Mouse (Mus musculus) forebrain, embryonic 13.5 days (tissue): ENCODE data around the gene Atp6ap1. TPM values are rescaled to one million over a fixed set of nuclear protein-coding genes. Genes with fewer than 3 reads are reported as not detected.
A peak's percentile ranks its signal among the peaks of the same experiment; 100 is the strongest.

Source experiments
- ATAC-seq: fragments of 200-750 bp; cut with Nextera tagmentation; 2 replicates; pipeline ENCODE4 v1.8.0; 2017
- H3K27ac ChIP-seq: fragments of 300-500 bp; sonication (generic); 2 replicates; pipeline ENCODE4 v1.5.1; 2015; ENCODE audit warnings: inconsistent platforms, mild to moderate bottlenecking, moderate library complexity
- H3K27me3 ChIP-seq: fragments of 300-500 bp; sonication (generic); 2 replicates; pipeline ENCODE4 v1.6.1; 2015; ENCODE audit warnings: mild to moderate bottlenecking, inconsistent platforms
- H3K36me3 ChIP-seq: fragments of 300-500 bp; sonication (generic); 2 replicates; pipeline ENCODE4 v1.6.1; 2015; ENCODE audit warnings: mild to moderate bottlenecking, inconsistent platforms; ENCODE audit not compliant: poor library complexity, severe bottlenecking
- H3K4me1 ChIP-seq: fragments of 300-500 bp; sonication (generic); 2 replicates; pipeline ENCODE4 v1.6.1; 2015; ENCODE audit warnings: inconsistent platforms
- H3K4me2 ChIP-seq: fragments of 300-500 bp; sonication (generic); 2 replicates; pipeline ENCODE4 v1.6.1; 2015; ENCODE audit warnings: inconsistent platforms, mild to moderate bottlenecking, moderate library complexity
- H3K4me3 ChIP-seq: fragments of 300-500 bp; sonication (generic); 2 replicates; pipeline ENCODE4 v1.5.1; 2015; ENCODE audit warnings: mild to moderate bottlenecking, inconsistent platforms
- H3K9ac ChIP-seq: fragments of 300-500 bp; sonication (generic); 2 replicates; pipeline ENCODE4 v1.6.1; 2015; ENCODE audit warnings: mild to moderate bottlenecking, inconsistent platforms
- H3K9me3 ChIP-seq: fragments of 300-500 bp; sonication (generic); replicated peaks from 2 replicates; pipeline ENCODE4 v1.6.1; 2016; ENCODE audit warnings: inconsistent platforms
- WGBS: fragments of 180-500 bp; shearing (Covaris S2); methylation state at CpG from one replicate; pipeline ENCODE4 v1.1.7; 2015; 5-methylcytosine and 5-hydroxymethylcytosine counted together
- polyA plus RNA-seq: library from polyadenylated mRNA; unstranded; fragments of >200 nt; fragmentation: Nextera tagmentation; extraction: Ambion mirVana; gene quantifications from 2 replicates; pipeline ENCODE4 v1.2.1, GENCODE M21; 2015

The Atp6ap1 gene
- polyA plus RNA-seq = 125 and 138 TPM in 2 replicates

DNA sequence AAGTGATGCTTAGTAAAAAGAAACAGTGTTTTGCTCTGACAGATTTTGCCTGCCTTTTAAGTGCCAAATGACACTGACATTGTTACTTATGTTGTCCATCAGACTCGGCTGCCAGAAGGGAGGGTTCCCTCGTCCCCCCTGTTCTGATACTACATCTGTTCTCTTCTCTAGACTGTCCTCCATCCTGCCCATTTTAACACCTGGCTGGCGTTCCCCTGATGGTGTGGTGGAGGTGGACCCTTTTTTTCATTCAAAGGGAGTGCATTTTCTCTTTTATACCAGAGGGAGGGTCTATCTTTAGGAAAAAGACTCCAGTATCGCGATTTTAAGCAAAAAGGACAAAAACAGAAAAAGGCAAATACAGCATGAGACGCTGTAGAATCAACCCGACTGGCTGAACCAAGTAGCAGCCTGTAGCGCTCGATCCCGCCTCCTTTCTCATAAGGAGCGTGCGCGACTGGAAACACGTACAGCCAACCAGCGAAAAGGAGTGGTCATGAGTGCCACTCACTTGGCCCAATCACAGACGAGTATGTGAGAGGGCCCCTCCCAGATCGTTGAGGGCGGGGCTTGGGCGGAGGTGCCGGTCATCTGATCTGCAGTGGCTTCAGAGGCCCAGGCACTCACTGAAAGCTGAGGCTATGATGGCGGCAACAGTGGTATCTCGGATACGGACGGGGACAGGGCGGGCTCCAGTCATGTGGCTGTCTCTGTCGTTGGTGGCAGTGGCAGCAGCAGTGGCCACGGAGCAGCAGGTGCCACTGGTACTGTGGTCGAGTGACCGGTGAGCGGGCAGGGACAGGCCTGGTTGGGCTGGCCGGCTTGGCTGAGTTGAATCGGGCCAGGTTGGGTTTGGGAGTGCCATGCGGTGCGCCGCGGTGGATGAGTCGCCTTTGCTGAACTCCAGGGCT lies at the start of gene Atp6ap1:
Atp6ap1 (plus strand) TSS at position 560 of the 911 bp plus-strand sequence.
- H3K27ac ChIP-seq = peak within 1 kb of the TSS; percentile 54
- peak within 1 kb of the TSS; percentile 81 for H3K9ac ChIP-seq
- H3K4me1 ChIP-seq = peaks cover 8% of the 10 kb centered on the region; the same call in 1 of the 2 replicates
- peak within 1 kb of the TSS; percentile 71 for H3K4me2 ChIP-seq
- no peaks in the 10 kb centered on the region for H3K9me3 ChIP-seq
- peaks cover 22% of the 10 kb centered on the region for H3K36me3 ChIP-seq
- ATAC-seq = peak; percentile 99
- WGBS = 16% methylated on average over 36 of the region's 37 CpGs
- peak within 1 kb of the TSS; percentile 65 for H3K4me3 ChIP-seq
- H3K27me3 ChIP-seq = no peaks in the 10 kb centered on the region

DNA sequence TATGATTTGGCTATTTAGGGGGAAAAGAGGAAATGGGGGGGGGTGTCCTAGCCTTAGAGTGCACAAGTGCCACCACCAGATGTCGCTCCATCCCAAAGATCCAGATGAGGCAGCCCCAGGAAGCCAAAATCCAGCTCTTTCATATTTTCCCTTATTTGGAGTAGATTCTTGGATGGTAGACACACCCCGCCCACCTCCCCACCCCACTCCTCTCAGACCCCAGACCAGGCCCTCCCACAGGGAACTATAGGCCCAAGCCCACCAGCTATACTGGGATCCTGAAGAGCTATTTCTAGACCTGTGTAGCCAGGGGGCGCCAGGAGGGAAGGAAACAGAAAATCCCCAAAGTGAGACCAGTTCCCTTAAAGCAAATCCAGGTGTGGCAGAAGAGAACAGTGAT lies 48.2 kb upstream of the Atp6ap1 start:
- 15% methylated on average over 3 of the region's 3 CpGs for WGBS
- peak overlapping the region; percentile 64 for H3K4me2 ChIP-seq
- ATAC-seq = no peak

DNA sequence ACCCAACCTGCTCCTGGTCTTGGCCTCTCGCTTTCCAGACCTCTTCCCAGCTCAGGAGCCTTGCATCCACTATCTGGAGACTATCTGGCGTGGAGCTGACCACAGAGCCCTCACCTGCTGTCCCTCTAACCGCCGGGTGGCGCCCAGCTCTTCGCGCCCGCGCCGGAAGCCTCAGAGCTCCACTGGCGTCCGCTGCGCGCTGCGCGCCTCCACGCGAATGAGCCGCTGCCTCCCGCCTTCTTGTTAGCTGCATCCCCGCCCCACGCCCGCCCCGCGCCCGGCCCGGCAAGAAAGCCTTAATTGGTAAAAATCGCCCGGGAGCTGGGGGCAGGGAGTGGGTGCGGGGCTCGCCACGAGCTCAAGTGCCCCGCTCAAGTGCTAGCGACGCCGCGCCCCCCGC lies 47.3 kb upstream of the Atp6ap1 start, which contains the start of gene Flna:
Flna (minus strand) TSS at position 206 of the 400 bp plus-strand sequence.
- H3K36me3 ChIP-seq = no peaks in the 10 kb centered on the region
- no peak for ATAC-seq
- 17% methylated on average over 38 of the region's 38 CpGs for WGBS
- peaks cover 7% of the 10 kb centered on the region; the same call in 1 of the 2 replicates for H3K4me1 ChIP-seq
- peak within 1 kb of the TSS; percentile 43 for H3K4me3 ChIP-seq
- no peaks in the 10 kb centered on the region for H3K27me3 ChIP-seq
- peak within 1 kb of the TSS; percentile 68 for H3K9ac ChIP-seq
- H3K9me3 ChIP-seq = no peaks in the 10 kb centered on the region
- peak within 1 kb of the TSS; percentile 64 for H3K4me2 ChIP-seq
- H3K27ac ChIP-seq = no peak within 1 kb of the TSS

More for the DNA sequence above, 48.2 kb upstream of the Atp6ap1 start:
- Histone ChIP-seq H3K9me3 (no peaks in the 10 kb centered on the region), H3K4me1 (peaks cover 14% of the 10 kb centered on the region), H3K27ac (no peak overlapping the region), H3K27me3 (no peaks in the 10 kb centered on the region), H3K36me3 (no peaks in the 10 kb centered on the region), H3K9ac (no peak overlapping the region), H3K4me3 (no peak overlapping the region)

DNA sequence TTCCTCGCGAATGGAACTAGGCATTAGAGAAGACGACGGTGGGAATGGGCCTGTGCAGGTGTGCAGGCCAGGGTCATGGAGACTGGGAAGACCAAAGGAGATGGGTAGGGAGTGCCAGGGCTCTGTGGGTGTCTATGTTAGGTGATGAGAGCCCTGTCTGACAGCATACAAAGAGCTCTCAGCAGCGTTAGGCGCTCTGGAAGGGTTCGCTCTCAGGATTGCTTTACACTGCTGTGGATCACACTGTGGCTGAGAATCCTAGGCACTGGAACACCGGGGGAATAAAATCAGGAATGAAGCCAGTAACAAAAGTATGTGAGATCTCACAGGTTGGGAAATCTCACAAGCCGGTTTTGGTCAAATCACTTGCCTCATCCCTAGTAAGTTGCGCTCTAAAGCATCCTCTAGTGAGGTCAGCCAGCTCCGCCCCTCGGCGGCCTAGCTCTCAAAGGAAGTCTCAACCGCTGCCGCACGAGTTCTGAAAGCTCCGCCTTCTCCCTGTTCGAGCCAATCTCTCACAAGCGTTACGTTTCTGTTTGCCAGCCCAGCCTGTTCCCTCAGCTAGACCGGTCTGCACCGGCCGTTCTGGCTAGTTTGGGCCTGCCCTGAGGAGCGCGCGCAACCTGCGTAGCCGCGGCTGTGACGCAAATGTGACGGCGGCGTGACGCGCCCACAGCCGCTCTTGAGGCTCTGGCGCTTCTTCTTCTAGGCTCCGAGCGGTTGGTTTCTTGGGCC lies 42.6 kb upstream of the Atp6ap1 start, which contains the start of gene Emd:
Emd (plus strand) TSS at position 535 of the 735 bp plus-strand sequence.
- ATAC-seq = peak; percentile 97
- WGBS = 27% methylated on average over 39 of the region's 39 CpGs
- peaks cover 7% of the 10 kb centered on the region; the same call in 1 of the 2 replicates for H3K36me3 ChIP-seq
- peak within 1 kb of the TSS; percentile 56 for H3K4me3 ChIP-seq
- H3K9me3 ChIP-seq = no peaks in the 10 kb centered on the region
- no peaks in the 10 kb centered on the region for H3K27me3 ChIP-seq
- H3K9ac ChIP-seq = peak within 1 kb of the TSS; percentile 74
- peak within 1 kb of the TSS; percentile 88 for H3K27ac ChIP-seq
- peaks cover 8% of the 10 kb centered on the region for H3K4me1 ChIP-seq
- H3K4me2 ChIP-seq = peak within 1 kb of the TSS; percentile 67

DNA sequence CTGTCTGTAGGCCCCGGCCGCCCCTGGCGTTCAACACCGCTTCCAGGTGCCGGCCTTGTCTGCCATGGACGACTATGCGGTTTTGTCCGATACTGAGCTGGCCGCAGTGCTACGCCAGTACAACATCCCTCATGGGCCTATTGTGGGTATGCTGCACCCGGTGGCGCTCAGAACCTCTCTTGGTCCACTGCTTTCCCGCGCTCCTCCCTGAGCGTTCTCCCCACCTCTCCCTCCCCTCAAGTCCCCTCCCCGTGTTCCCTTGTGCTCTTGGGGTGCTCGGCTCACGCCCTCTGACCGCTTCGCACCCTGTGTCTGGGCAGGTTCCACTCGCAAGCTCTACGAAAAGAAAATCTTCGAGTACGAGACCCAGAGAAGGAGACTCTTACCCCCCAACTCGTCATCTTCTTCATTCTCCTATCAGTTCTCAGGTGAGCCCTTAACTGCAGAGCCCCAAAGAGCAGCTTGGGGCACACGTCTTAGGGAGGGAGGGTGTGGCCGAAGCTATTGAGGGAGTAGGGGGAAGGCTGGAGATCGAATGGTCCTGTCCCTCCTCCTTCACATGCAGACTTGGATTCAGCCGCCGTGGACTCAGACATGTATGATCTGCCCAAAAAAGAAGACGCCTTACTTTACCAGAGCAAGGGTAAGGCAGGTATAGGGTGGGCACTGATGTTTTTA lies 41.9 kb upstream of the Atp6ap1 start:
- H3K4me3 ChIP-seq = peak overlapping the region; percentile 56
- 15% methylated on average over 24 of the region's 31 CpGs for WGBS
- H3K9ac ChIP-seq = peak overlapping the region; percentile 74
- H3K36me3 ChIP-seq = peaks cover 7% of the 10 kb centered on the region; the same call in 1 of the 2 replicates
- peak overlapping the region; percentile 67 for H3K4me2 ChIP-seq
- no peaks in the 10 kb centered on the region for H3K9me3 ChIP-seq
- peak overlapping the region; percentile 88 for H3K27ac ChIP-seq
- no peaks in the 10 kb centered on the region for H3K27me3 ChIP-seq
- peak; percentile 67 for ATAC-seq
- H3K4me1 ChIP-seq = peaks cover 7% of the 10 kb centered on the region

DNA sequence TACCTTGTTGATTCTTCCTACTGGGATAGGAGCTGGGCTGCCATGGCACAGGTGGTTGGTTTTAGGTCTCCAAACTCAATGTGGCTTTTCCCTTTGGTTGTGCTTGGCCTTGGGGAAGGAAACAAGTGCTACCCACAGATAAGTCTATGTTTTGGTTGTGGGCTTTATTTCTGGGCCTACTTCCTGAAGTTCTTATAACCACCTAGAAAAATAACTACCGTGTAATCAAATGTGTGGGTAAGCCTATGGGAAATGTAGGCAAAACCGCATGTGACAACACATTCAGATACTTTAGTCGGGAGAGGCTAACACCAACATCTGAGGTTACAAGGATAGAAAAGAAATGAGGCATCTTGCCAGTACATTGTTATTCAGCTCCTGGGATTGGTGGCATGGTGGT lies 39.2 kb upstream of the Atp6ap1 start:
- Histone ChIP-seq H3K9me3 (no peaks in the 10 kb centered on the region), H3K27ac (no peak overlapping the region), H3K4me1 (peaks cover 7% of the 10 kb centered on the region), H3K27me3 (no peaks in the 10 kb centered on the region), H3K4me2 (no peak overlapping the region), H3K9ac (no peak overlapping the region), H3K36me3 (peaks cover 7% of the 10 kb centered on the region; the same call in 1 of the 2 replicates), H3K4me3 (no peak overlapping the region)
- WGBS = 93% methylated on average over 3 of the region's 3 CpGs
- ATAC-seq = no peak

DNA sequence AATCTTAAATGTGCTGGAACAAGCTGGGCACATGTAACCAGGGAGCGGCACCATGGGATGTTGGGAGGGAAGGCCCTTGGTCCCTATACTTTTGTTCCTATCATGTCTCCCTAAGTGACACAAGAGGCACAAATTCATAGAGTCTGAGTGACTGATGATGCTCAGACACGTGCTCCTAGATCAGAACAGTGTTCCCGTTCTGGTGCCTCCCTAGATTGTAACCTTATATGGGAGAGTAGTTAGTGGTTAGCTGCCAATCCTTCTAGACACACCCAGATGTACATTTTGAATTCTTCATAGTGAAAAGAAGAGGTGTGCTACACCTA lies 27.2 kb upstream of the Atp6ap1 start:
- Histone ChIP-seq H3K27me3 (no peaks in the 10 kb centered on the region), H3K4me3 (peak overlapping the region; percentile 59), H3K4me2 (peak overlapping the region; percentile 58), H3K36me3 (peaks cover 12% of the 10 kb centered on the region; the same call in 1 of the 2 replicates), H3K9me3 (no peaks in the 10 kb centered on the region), H3K9ac (peak overlapping the region; percentile 64), H3K27ac (peak overlapping the region; percentile 96), H3K4me1 (peaks cover 11% of the 10 kb centered on the region; the same call in 1 of the 2 replicates)
- 37% methylated on average over 3 of the region's 3 CpGs for WGBS
- peak; percentile 26 for ATAC-seq

DNA sequence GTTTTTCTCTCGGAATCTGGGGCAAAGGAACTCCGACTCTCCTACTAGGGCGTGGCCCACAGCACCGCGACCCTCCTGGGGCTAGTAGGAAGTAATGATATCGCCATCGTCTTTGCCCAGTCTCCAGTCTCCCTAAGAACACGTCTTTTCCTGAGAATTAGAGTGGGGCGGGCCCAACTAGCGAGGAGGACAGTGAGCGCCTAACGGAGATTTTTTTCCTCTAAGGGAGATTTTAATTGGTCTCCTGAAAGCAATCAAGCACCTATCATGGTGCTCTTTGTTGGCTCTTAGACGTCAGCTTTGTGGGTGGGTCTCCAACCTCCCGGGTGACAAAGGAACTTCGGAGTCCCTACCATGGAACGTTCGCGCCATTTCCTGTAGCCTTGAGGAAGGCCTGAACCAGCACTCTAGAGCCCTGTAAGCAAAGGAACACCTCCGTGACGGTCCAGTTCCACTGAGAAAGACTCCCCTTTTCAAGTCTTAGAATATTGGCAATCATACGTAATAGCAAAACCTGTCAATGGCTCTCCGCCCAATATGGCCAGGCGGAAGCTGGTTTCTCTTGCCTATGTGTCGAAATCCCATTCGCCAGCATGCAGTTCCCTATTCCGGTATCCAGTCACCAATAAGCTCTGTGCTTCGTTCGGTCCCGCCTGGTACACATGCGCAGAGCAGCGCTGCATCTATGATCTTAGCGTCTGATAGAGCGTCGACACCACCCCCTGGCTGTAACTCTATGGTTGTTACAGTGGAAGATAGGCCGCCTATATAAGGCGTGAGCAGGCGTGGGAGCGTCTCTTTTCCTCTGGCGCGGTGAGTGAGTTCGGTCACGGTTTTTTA lies 26.6 kb upstream of the Atp6ap1 start, which contains the start of gene Rpl10:
Rpl10 (plus strand) TSS at position 751 of the 840 bp plus-strand sequence.
- Histone ChIP-seq H3K36me3 (peaks cover 12% of the 10 kb centered on the region; the same call in 1 of the 2 replicates), H3K4me3 (peak within 1 kb of the TSS; percentile 59), H3K4me1 (peaks cover 11% of the 10 kb centered on the region; the same call in 1 of the 2 replicates), H3K4me2 (peak within 1 kb of the TSS; percentile 66), H3K9ac (peak within 1 kb of the TSS; percentile 81), H3K9me3 (no peaks in the 10 kb centered on the region), H3K27ac (peak within 1 kb of the TSS; percentile 96), H3K27me3 (no peaks in the 10 kb centered on the region)
- ATAC-seq = peak; percentile 97
- 17% methylated on average over 42 of the region's 42 CpGs for WGBS

DNA sequence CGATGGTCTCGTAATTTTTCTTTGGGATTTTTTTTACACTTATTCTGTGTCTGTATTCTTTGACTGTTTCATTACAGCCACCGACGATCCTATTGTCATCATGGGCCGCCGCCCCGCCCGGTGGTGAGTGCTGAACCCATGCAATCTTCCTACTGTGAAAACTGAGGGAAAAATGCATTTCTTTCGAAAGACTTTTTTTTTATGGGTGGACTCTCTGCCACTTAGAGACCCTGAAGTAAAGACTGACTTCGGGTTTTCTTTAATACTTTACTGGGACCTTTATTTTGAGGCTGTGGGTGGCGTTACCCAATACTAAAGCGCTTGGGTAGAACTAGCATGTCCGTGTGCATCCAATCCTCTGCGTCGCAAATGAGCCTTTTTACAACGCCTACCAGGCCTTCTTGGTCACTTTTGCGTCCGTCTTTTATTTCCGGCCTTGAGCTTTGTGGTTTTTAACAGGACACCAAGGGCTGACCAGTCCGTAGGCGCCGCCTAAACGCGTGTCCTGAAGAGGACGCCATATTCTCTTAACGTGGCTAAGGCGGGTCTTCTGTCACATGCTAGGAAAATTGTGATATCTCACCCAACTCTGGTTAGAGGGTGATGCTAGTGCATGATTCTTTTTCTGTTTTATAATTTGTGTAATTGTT lies 25.9 kb upstream of the Atp6ap1 start:
- no peak for ATAC-seq

More for the DNA sequence above, 25.9 kb upstream of the Atp6ap1 start:
- peaks cover 11% of the 10 kb centered on the region; the same call in 1 of the 2 replicates for H3K4me1 ChIP-seq
- no peaks in the 10 kb centered on the region for H3K9me3 ChIP-seq
- peak overlapping the region; percentile 81 for H3K9ac ChIP-seq
- peaks cover 12% of the 10 kb centered on the region; the same call in 1 of the 2 replicates for H3K36me3 ChIP-seq
- peak overlapping the region; percentile 59 for H3K4me3 ChIP-seq
- no peaks in the 10 kb centered on the region for H3K27me3 ChIP-seq
- 16% methylated on average over 27 of the region's 27 CpGs for WGBS
- H3K4me2 ChIP-seq = peak overlapping the region; percentile 66
- no peak overlapping the region; the same call in 1 of the 2 replicates for H3K27ac ChIP-seq
